ENCODE assay signal across 28 mouse cellular contexts in genomic region chr13:98667316-98667715, GRCm38 (mm10). TPM values are rescaled to one million over a fixed set of nuclear protein-coding genes. Genes with fewer than 3 reads are reported as not detected.
DNase-seq lines count a peak whose midpoint lies in the region; ATAC-seq and TF ChIP-seq lines count a peak whose summit lies in the region.
"Had no signal": no experiment of that assay in that cellular context is flagged by ENCODE, and none has a peak within 500 bp of the region (broad histone marks: within the 10 kb centered on the region; RNA-seq: fewer than 3 reads in every experiment).

No protein-coding gene starts in this region.

- 62% methylated on average over 3 of the region's 3 CpGs for WGBS in kidney, adult 2 months
- WGBS in kidney, embryonic 15.5 days, result 76% methylated on average over 3 of the region's 3 CpGs
- 48% methylated on average over 3 of the region's 3 CpGs for WGBS in intestine, embryonic 15.5 days

- H3K9ac ChIP-seq in kidney, embryonic 15.5 days, result no peak overlapping the region
- no peak overlapping the region for H3K9ac ChIP-seq in intestine, embryonic 15.5 days
- H3K9ac ChIP-seq: heart, embryonic 15.5 days; hindbrain, embryonic 14.5 days; limb, embryonic 13.5 days; liver, embryonic 13.5 days; neural tube, embryonic 15.5 days had no signal

- H3K4me2 ChIP-seq in kidney, embryonic 15.5 days, result no peak overlapping the region
- H3K4me2 ChIP-seq in intestine, embryonic 15.5 days (replicated peaks), result no peak overlapping the region
- H3K4me2 ChIP-seq: heart, embryonic 15.5 days; hindbrain, embryonic 14.5 days; limb, embryonic 13.5 days; liver, embryonic 13.5 days; midbrain, embryonic 11.5 days; neural tube, embryonic 15.5 days had no signal

- peak; percentile 78 for DNase-seq in kidney, adult 2 months
- peak; percentile 81 for DNase-seq in kidney, adult 9 months
- DNase-seq in yolk sac, embryonic 10.5 days (ENCODE audit: low spot score), result peak; percentile 44
- DNase-seq in adrenal gland, postnatal 14 days, result no peak
- DNase-seq in ovary, postnatal 36 days (ENCODE audit: low spot score), result no peak
- DNase-seq: adrenal gland, postnatal 10 days; cerebellum, adult 8-10 months; gastrocnemius, postnatal 14 days; heart, adult 2 months; heart, postnatal 4 days; liver, embryonic 13.5 days; lung, adult 2 months; lung, postnatal 14 days; thymus, postnatal 14 days had no signal

- no peaks in the 10 kb centered on the region for H3K36me3 ChIP-seq in kidney, adult 2 months (ENCODE audit: control insufficient read depth, insufficient read depth, low read length)
- no peaks in the 10 kb centered on the region for H3K36me3 ChIP-seq in kidney, embryonic 15.5 days
- H3K36me3 ChIP-seq in intestine, embryonic 15.5 days, result no peaks in the 10 kb centered on the region
- H3K36me3 ChIP-seq: heart, embryonic 15.5 days; limb, embryonic 13.5 days; liver, embryonic 13.5 days; neural tube, embryonic 15.5 days had no signal

- no peaks in the 10 kb centered on the region for H3K9me3 ChIP-seq in kidney, embryonic 15.5 days (replicated peaks)
- no peaks in the 10 kb centered on the region for H3K9me3 ChIP-seq in intestine, embryonic 15.5 days
- H3K9me3 ChIP-seq: heart, embryonic 15.5 days; liver, embryonic 13.5 days; neural tube, embryonic 15.5 days had no signal

- H3K27me3 ChIP-seq in kidney, adult 2 months (replicated peaks; ENCODE audit: control insufficient read depth, insufficient read depth, low read length), result no peaks in the 10 kb centered on the region
- H3K27me3 ChIP-seq in kidney, embryonic 15.5 days, result no peaks in the 10 kb centered on the region
- H3K27me3 ChIP-seq in intestine, embryonic 15.5 days (replicated peaks), result no peaks in the 10 kb centered on the region
- H3K27me3 ChIP-seq: heart, embryonic 15.5 days; limb, embryonic 13.5 days; liver, embryonic 13.5 days; neural tube, embryonic 15.5 days had no signal

- TF ChIP-seq POLR2A in kidney, adult 2 months (IDR thresholded peaks at IDR 0.05; ENCODE audit: low read depth, low read length), result no peak

- peaks cover 5% of the 10 kb centered on the region; the same call in 1 of the 2 replicates for H3K4me1 ChIP-seq in kidney, adult 2 months (ENCODE audit: control insufficient read depth, insufficient read depth, low read length)
- no peaks in the 10 kb centered on the region for H3K4me1 ChIP-seq in kidney, embryonic 15.5 days
- H3K4me1 ChIP-seq in intestine, embryonic 15.5 days (replicated peaks), result no peaks in the 10 kb centered on the region
- H3K4me1 ChIP-seq: liver, embryonic 13.5 days; neural tube, embryonic 15.5 days had no signal

- no peak overlapping the region for H3K4me3 ChIP-seq in kidney, adult 2 months (ENCODE audit: insufficient read depth, low read depth, low read length)
- no peak overlapping the region for H3K4me3 ChIP-seq in kidney, embryonic 15.5 days (replicated peaks)
- no peak overlapping the region for H3K4me3 ChIP-seq in intestine, embryonic 15.5 days (replicated peaks)
- H3K4me3 ChIP-seq: heart, adult 2 months; heart, embryonic 15.5 days; limb, embryonic 13.5 days; liver, embryonic 13.5 days; neural tube, embryonic 15.5 days had no signal

- no peak for ATAC-seq in kidney, embryonic 15.5 days (replicated peaks; ENCODE audit: low FRiP score)
- peak; percentile 91 for ATAC-seq in intestine, embryonic 15.5 days
- ATAC-seq: forebrain, embryonic 16.5 days; inflammation-experienced regulatory T-cells, adult 6 months had no signal

- TF ChIP-seq CTCF in kidney, adult 2 months (conservative IDR thresholded peaks at IDR 0.05; ENCODE audit: insufficient read depth, insufficient read length, low read depth, low read length), result no peak

- H3K27ac ChIP-seq in kidney, adult 2 months (ENCODE audit: insufficient read depth, low read depth, low read length), result peak overlapping the region; percentile 58
- H3K27ac ChIP-seq in kidney, embryonic 15.5 days, result no peak overlapping the region
- H3K27ac ChIP-seq in intestine, embryonic 15.5 days, result no peak overlapping the region
- H3K27ac ChIP-seq: heart, adult 2 months; heart, embryonic 15.5 days; hindbrain, embryonic 14.5 days; limb, embryonic 13.5 days; liver, embryonic 13.5 days; neural tube, embryonic 15.5 days had no signal

RNA-seq across cellular contexts. Expression of gene Tmem171, which starts 27.3 kb away (rescaled TPM):
- 25.5 TPM in 2 replicates for polyA plus RNA-seq in kidney, adult 2 months (2012; rRNA removed)
- polyA plus RNA-seq in kidney, embryonic 15.5 days (2015; fragmentation: Nextera tagmentation; extraction: Ambion mirVana), result 6.5 and 8.0 TPM in 2 replicates
- 28.9 and 31.8 TPM in 2 replicates for polyA plus RNA-seq in intestine, embryonic 15.5 days (2015; fragmentation: Nextera tagmentation; extraction: Ambion mirVana)
- 1.2 and 1.5 TPM in 2 replicates for total RNA-seq in adrenal gland, postnatal 14 days (2021)
- total RNA-seq: left cerebral cortex, postnatal 25 days; MEL had no signal
- polyA plus RNA-seq: brain, embryonic 14.5 days; forebrain, embryonic 16.5 days; hindbrain, embryonic 14.5 days; liver, embryonic 13.5 days; midbrain, embryonic 11.5 days; neural tube, embryonic 15.5 days had no signal

RNA-seq across cellular contexts. Expression of gene Tmem174, which starts 30.1 kb away (rescaled TPM):
- 424 and 448 TPM in 2 replicates for polyA plus RNA-seq in kidney, adult 2 months (2012; rRNA removed)
- 21.1 and 22.4 TPM in 2 replicates for polyA plus RNA-seq in kidney, embryonic 15.5 days (2015; fragmentation: Nextera tagmentation; extraction: Ambion mirVana)
- 0.06 and 0.09 TPM in 2 replicates for polyA plus RNA-seq in intestine, embryonic 15.5 days (2015; fragmentation: Nextera tagmentation; extraction: Ambion mirVana)
- not detected in 2 replicates for total RNA-seq in adrenal gland, postnatal 14 days (2021)
- total RNA-seq: adrenal gland, postnatal 10 days; gastrocnemius, postnatal 14 days; heart, adult 2 months; heart, postnatal 4 days; megakaryocyte progenitor cell, adult 5-6 weeks; MEL had no signal
- polyA plus RNA-seq: brain, embryonic 14.5 days; C2C12; forebrain, embryonic 16.5 days; heart, adult 2 months; heart, embryonic 15.5 days; hindbrain, embryonic 14.5 days; inflammation-experienced regulatory T-cells, adult 6 months; limb, embryonic 13.5 days; liver, embryonic 13.5 days; lung, adult 2 months; midbrain, embryonic 11.5 days; neural tube, embryonic 15.5 days had no signal

Comparison
In these comparisons a context has a peak if more than half of its experiments do, and no peak if none do; other contexts are left out.
1. DNase-seq: peak in kidney, adult 2 months (single experiment), kidney, adult 9 months (single experiment) and yolk sac, embryonic 10.5 days (single experiment); none in adrenal gland, postnatal 14 days (single experiment) and ovary, postnatal 36 days (single experiment).
2. RNA of gene Tmem174, which starts 30.1 kb away (polyA plus RNA-seq): 424 to 448 TPM in kidney, adult 2 months and 21.1 to 22.4 TPM in kidney, embryonic 15.5 days; 0.06 to 0.09 TPM in intestine, embryonic 15.5 days; every median in the first group is over 10 times any median in the second.